Mouse (Mus musculus) limb, embryonic 12.5 days (tissue): ENCODE data around the gene Per2. TPM values are rescaled to one million over a fixed set of nuclear protein-coding genes. Genes with fewer than 3 reads are reported as not detected.

ENCODE experiments used
- ATAC-seq: fragments of 200-750 bp; cut with Nextera tagmentation; 2 replicates; pipeline ENCODE4 v1.8.0; 2017; ENCODE audit warnings: low read depth, moderate TSS enrichment; ENCODE audit not compliant: insufficient number of reproducible peaks, insufficient read depth, low FRiP score, low TSS enrichment
- H3K27ac ChIP-seq: fragments of 300-500 bp; sonication (generic); 2 replicates; pipeline ENCODE4 v1.5.1; 2016; ENCODE audit warnings: mild to moderate bottlenecking, moderate library complexity
- H3K27me3 ChIP-seq: fragments of 300-500 bp; sonication (generic); 2 replicates; pipeline ENCODE4 v1.6.1; 2016; ENCODE audit warnings: mild to moderate bottlenecking, moderate library complexity
- H3K36me3 ChIP-seq: fragments of 300-500 bp; sonication (generic); 2 replicates; pipeline ENCODE4 v1.6.1; 2016; ENCODE audit warnings: mild to moderate bottlenecking, moderate library complexity
- H3K4me1 ChIP-seq: fragments of 300-500 bp; sonication (generic); replicated peaks from 2 replicates; pipeline ENCODE4 v1.6.1; 2016
- H3K4me2 ChIP-seq: fragments of 300-500 bp; sonication (generic); 2 replicates; pipeline ENCODE4 v1.6.1; 2016; ENCODE audit warnings: mild to moderate bottlenecking, moderate library complexity
- H3K4me3 ChIP-seq: fragments of 300-500 bp; sonication (generic); replicated peaks from 2 replicates; pipeline ENCODE4 v1.5.1; 2016; ENCODE audit warnings: mild to moderate bottlenecking
- H3K9ac ChIP-seq: fragments of 300-500 bp; sonication (generic); replicated peaks from 2 replicates; pipeline ENCODE4 v1.6.1; 2016; ENCODE audit warnings: mild to moderate bottlenecking, moderate library complexity
- H3K9me3 ChIP-seq: fragments of 300-500 bp; sonication (generic); 2 replicates; pipeline ENCODE4 v1.6.1; 2016; ENCODE audit warnings: mild to moderate bottlenecking, moderate library complexity
- WGBS: fragments of 180-500 bp; shearing (Covaris S2); methylation state at CpG from one replicate; pipeline ENCODE4 v1.1.7; 2016; 5-methylcytosine and 5-hydroxymethylcytosine counted together
- polyA plus RNA-seq: library from polyadenylated mRNA; unstranded; fragments of >200 nt; fragmentation: Nextera tagmentation; extraction: Ambion mirVana; gene quantifications from 2 replicates; pipeline ENCODE4 v1.2.1, GENCODE M21; 2016

Gene Per2
- polyA plus RNA-seq, 1 experiment from 2014 or later: 1.9 TPM

DNA sequence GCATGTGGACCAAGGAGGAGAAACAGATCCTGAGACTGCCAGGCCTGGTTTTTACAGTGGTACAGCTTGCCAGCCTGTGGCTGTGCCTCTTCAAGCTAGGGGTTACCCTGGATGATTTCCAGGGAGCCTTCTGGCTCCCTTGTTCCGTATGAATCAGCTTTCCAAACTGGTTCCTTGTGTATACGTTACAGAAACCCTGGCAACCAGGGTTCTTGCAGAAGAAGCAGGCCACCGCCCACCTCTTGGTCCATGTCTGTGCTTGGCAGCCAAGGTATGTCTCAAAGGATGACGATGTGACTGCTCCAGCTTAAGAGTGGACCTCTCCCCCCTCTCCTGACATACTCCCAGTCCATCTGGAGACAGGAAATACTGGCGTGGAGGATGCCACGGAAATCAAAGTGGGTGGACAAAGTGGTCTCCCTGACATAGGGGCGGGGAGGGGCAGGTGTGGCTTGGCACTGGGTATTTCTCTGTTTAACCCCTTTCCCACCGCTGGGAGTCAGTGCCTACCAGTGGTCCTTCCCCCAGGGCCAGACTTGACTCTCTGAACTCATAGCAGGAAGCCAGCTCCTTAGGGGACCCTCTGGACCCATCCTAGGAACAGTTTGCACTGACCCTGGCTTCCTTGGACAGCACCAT, 782 bp downstream of the Per2 start:
- peak overlapping the region; percentile 82 for H3K4me2 ChIP-seq
- ATAC-seq: peak; percentile 18; the same call in 1 of the 2 replicates
- H3K27me3 ChIP-seq: peaks cover 15% of the 10 kb centered on the region
- peaks cover 36% of the 10 kb centered on the region for H3K4me1 ChIP-seq
- H3K9me3 ChIP-seq: no peaks in the 10 kb centered on the region
- H3K27ac ChIP-seq: no peak overlapping the region
- H3K4me3 ChIP-seq: peak overlapping the region; percentile 71
- H3K36me3 ChIP-seq: no peaks in the 10 kb centered on the region
- H3K9ac ChIP-seq: peak overlapping the region; percentile 65
- WGBS: 27% methylated on average over 8 of the region's 8 CpGs

DNA sequence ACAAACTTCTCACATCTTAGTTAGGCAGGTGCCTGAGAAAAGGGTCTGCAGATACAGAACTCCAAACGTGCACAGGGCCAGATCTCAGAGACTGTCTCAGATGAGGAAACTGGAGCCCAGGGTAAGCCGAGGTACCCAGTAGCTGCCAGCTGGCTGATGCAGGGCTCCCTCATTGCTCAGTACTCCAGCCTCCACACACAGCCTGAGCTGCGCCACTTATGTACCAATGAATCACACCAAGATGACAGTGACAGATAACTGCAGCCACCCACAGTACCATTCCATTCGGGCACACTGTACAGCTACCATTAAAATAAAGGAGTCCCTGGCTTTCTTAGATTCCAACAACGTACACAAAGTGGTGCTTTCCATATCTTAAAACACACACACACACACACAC, 1.4 kb downstream of the Per2 start:
- Histone ChIP-seq H3K9ac (no peak overlapping the region), H3K27me3 (peaks cover 15% of the 10 kb centered on the region), H3K9me3 (no peaks in the 10 kb centered on the region), H3K4me3 (no peak overlapping the region), H3K36me3 (no peaks in the 10 kb centered on the region), H3K4me2 (peak overlapping the region; percentile 82; the same call in 1 of the 2 replicates), H3K4me1 (peaks cover 36% of the 10 kb centered on the region), H3K27ac (no peak overlapping the region)
- WGBS: 59% methylated on average over 5 of the region's 5 CpGs
- ATAC-seq: no peak

GRCm38 (mm10) chr1:91457116-91457515, 2.0 kb downstream of the Per2 start:
- no peaks in the 10 kb centered on the region for H3K36me3 ChIP-seq
- peaks cover 15% of the 10 kb centered on the region for H3K27me3 ChIP-seq
- no peak overlapping the region for H3K4me2 ChIP-seq
- H3K27ac ChIP-seq: no peak overlapping the region
- peaks cover 36% of the 10 kb centered on the region for H3K4me1 ChIP-seq
- H3K9ac ChIP-seq: no peak overlapping the region
- H3K4me3 ChIP-seq: no peak overlapping the region
- no peak for ATAC-seq
- H3K9me3 ChIP-seq: no peaks in the 10 kb centered on the region
- 97% methylated on average over 4 of the region's 4 CpGs for WGBS

DNA sequence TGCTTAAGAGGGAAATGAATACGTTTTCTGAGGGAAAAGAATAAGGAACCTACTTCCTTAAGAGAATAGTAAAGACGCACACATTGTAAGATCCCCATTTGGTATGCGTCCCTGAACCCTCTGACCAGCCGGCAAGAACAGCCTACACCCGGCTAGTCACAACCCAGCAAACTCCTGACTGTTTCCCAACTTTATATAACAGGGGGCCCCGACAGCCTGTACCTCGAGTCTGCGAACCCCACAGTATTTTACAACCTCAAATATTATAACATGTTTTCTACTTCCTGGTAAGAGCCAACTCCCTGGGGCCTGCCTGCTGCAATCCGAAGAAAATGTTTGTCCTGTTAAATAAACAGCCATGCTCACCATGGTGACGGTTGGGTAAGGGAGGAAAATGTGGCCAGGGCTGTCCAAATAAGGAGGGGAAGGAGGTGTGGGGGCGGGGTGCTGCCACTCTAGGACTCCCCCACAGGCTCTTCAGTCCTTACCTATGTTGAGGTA, 2.8 kb downstream of the Per2 start:
- peaks cover 36% of the 10 kb centered on the region for H3K4me1 ChIP-seq
- 0 out of 2 replicates have a peak overlapping the region, but pooled peaks have one; percentile 2 for H3K4me2 ChIP-seq
- ATAC-seq: no peak
- H3K27me3 ChIP-seq: peaks cover 15% of the 10 kb centered on the region
- H3K27ac ChIP-seq: peak overlapping the region; percentile 62
- H3K9ac ChIP-seq: no peak overlapping the region
- no peaks in the 10 kb centered on the region for H3K36me3 ChIP-seq
- H3K4me3 ChIP-seq: no peak overlapping the region
- no peaks in the 10 kb centered on the region for H3K9me3 ChIP-seq
- 35% methylated on average over 11 of the region's 11 CpGs for WGBS

- H3K4me1 ChIP-seq: peaks cover 36% of the 10 kb centered on the region
- no peak for ATAC-seq
- peak overlapping the region; percentile 2; the same call in 1 of the 2 replicates for H3K4me2 ChIP-seq
- peak overlapping the region; percentile 62 for H3K27ac ChIP-seq
- WGBS: 30% methylated on average over 7 of the region's 7 CpGs
- H3K9ac ChIP-seq: no peak overlapping the region; the same call in 1 of the 2 replicates
- no peaks in the 10 kb centered on the region for H3K36me3 ChIP-seq
- peaks cover 15% of the 10 kb centered on the region for H3K27me3 ChIP-seq
- no peaks in the 10 kb centered on the region for H3K9me3 ChIP-seq
- H3K4me3 ChIP-seq: no peak overlapping the region
Measured at GRCm38 (mm10) chr1:91455661-91456161, 3.4 kb downstream of the Per2 start.

- ATAC-seq: no peak
- H3K27me3 ChIP-seq: peaks cover 15% of the 10 kb centered on the region
- no peak overlapping the region for H3K4me3 ChIP-seq
- 96% methylated on average over 3 of the region's 3 CpGs for WGBS
- no peaks in the 10 kb centered on the region for H3K9me3 ChIP-seq
- H3K4me1 ChIP-seq: peaks cover 33% of the 10 kb centered on the region
- H3K9ac ChIP-seq: no peak overlapping the region
- no peaks in the 10 kb centered on the region for H3K36me3 ChIP-seq
- no peak overlapping the region for H3K27ac ChIP-seq
- H3K4me2 ChIP-seq: no peak overlapping the region
Measured at GRCm38 (mm10) chr1:91454927-91455326, 4.2 kb downstream of the Per2 start.

- peaks cover 33% of the 10 kb centered on the region for H3K4me1 ChIP-seq
Measured at GRCm38 (mm10) chr1:91454366-91454765, 4.8 kb downstream of the Per2 start.

GRCm38 (mm10) chr1:91453932-91454331, 5.2 kb downstream of the Per2 start:
- H3K36me3 ChIP-seq: no peaks in the 10 kb centered on the region
- H3K27ac ChIP-seq: no peak overlapping the region
- H3K4me1 ChIP-seq: peaks cover 33% of the 10 kb centered on the region
- no peaks in the 10 kb centered on the region for H3K9me3 ChIP-seq
- no peak overlapping the region for H3K9ac ChIP-seq
- peaks cover 14% of the 10 kb centered on the region for H3K27me3 ChIP-seq
- H3K4me2 ChIP-seq: no peak overlapping the region
- H3K4me3 ChIP-seq: no peak overlapping the region
- 83% methylated on average over 9 of the region's 9 CpGs for WGBS
- ATAC-seq: no peak

More at GRCm38 (mm10) chr1:91454366-91454765, 4.8 kb downstream of the Per2 start:
- no peaks in the 10 kb centered on the region for H3K9me3 ChIP-seq
- H3K36me3 ChIP-seq: no peaks in the 10 kb centered on the region
- peaks cover 15% of the 10 kb centered on the region for H3K27me3 ChIP-seq
- H3K4me3 ChIP-seq: no peak overlapping the region
- WGBS: 86% methylated on average over 3 of the region's 3 CpGs
- no peak overlapping the region for H3K9ac ChIP-seq
- H3K4me2 ChIP-seq: no peak overlapping the region
- ATAC-seq: no peak
- no peak overlapping the region for H3K27ac ChIP-seq

DNA sequence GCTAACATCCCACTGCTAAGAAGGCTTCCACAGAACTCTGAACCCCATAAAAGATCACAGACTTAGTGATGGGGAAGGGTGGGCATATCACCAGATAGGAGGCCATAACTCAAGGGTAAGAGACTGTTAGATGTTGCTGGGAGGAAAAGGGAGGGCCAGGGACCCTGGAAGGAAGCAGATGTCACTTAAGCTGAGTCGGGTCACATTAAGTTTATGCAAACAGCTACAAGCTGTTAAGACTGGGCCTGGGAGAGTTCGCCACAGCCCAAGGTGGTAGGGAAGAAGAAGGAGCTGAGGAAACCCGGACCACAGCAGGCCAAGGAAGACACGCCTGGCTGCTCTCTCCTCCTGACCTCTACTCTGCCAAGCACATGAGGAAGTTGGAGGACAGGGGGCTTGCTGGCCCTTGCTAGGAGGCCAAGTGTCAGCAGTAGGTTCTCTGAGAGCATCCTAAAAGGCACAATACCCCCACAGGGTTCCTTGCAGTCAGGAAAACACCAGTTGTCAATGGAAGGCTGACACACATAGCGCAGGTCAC, 7.5 kb downstream of the Per2 start:
- peaks cover 16% of the 10 kb centered on the region for H3K36me3 ChIP-seq
- 59% methylated on average over 5 of the region's 5 CpGs for WGBS
- H3K4me2 ChIP-seq: no peak overlapping the region
- no peak overlapping the region for H3K4me3 ChIP-seq
- ATAC-seq: no peak
- H3K27me3 ChIP-seq: no peaks in the 10 kb centered on the region
- H3K27ac ChIP-seq: no peak overlapping the region
- H3K9me3 ChIP-seq: peaks cover 8% of the 10 kb centered on the region
- H3K9ac ChIP-seq: no peak overlapping the region
- peaks cover 18% of the 10 kb centered on the region for H3K4me1 ChIP-seq

GRCm38 (mm10) chr1:91450851-91451250, 8.3 kb downstream of the Per2 start:
- no peak for ATAC-seq
- WGBS: 88% methylated on average over 5 of the region's 5 CpGs
- no peak overlapping the region for H3K4me3 ChIP-seq
- H3K4me2 ChIP-seq: no peak overlapping the region
- peaks cover 10% of the 10 kb centered on the region for H3K4me1 ChIP-seq
- H3K9ac ChIP-seq: no peak overlapping the region
- H3K27me3 ChIP-seq: no peaks in the 10 kb centered on the region
- peaks cover 8% of the 10 kb centered on the region for H3K9me3 ChIP-seq
- no peak overlapping the region for H3K27ac ChIP-seq
- H3K36me3 ChIP-seq: peaks cover 16% of the 10 kb centered on the region

DNA sequence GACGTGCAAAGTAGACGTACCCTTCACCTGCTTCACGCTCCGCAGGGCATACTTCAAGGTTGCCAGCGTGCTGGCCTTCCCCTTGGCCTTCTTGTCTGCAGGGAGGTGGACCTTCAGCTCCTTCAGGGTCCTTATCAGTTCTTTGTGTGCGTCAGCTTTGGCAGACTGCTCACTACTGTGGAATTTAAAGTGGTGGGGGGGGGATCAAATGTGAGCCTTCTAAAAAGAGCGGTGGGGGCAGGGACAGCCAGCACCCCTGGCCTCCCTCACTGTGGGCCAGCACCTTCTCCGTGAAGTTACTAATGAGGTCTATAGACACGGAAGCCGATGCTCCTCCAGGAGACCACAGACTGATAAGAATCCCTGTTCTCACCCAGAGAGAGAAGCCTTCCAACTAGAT, 10.4 kb downstream of the Per2 start:
- no peak for ATAC-seq
- Histone ChIP-seq H3K4me1 (0 out of 2 replicates have a peak, but pooled peaks cover 1% of the 10 kb centered on the region), H3K9me3 (peaks cover 8% of the 10 kb centered on the region), H3K4me3 (no peak overlapping the region), H3K9ac (no peak overlapping the region), H3K36me3 (peaks cover 16% of the 10 kb centered on the region), H3K27me3 (no peaks in the 10 kb centered on the region; the same call in 1 of the 2 replicates), H3K4me2 (no peak overlapping the region), H3K27ac (no peak overlapping the region)
- 93% methylated on average over 10 of the region's 10 CpGs for WGBS
